Mouse (Mus musculus): ENCODE results near the gene Wbp1.

DNA sequence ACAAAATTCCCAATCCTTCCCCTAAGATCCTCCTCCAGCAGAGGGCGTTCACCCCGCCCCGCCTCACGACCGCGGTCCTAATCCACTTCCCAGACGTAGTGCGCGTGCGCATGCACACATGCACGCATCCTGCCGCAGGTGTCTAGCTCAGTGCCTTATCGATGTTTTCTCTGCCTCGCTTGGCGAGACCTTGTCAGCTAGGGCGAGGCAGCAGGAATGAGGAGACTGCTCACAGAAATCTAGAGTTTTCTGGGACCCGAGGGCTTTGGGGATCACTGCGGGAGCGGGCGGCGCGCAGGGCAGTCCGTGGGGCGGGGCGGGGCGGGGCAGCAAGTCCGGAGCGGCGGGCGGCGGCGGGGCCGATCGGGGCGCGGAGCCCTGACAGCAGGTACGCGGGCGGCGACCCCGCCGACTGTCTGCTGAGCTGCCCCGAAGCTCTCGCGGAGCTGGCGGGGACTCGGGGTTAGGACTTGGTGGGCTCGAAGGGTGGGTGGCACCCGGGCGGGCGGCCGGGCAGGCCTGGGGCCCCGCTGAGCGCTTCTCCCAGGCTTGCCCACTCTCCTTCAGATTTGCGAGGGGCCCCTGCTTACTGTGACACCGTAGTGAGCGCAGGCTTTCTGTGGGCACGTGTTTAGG lies 44.4 kb upstream of the Wbp1 start, which contains the start of gene Dctn1:
- peak; percentile 97 for TF ChIP-seq CTCF (IDR thresholded peaks at IDR 0.05; ENCODE audit: low read depth)
- peak; percentile 64 for TF ChIP-seq EP300 (IDR thresholded peaks at IDR 0.05; ENCODE audit: low read depth)
